Mouse (Mus musculus) lung, embryonic 16.5 days (tissue): ENCODE measurements around the gene Trim80. TPM values are rescaled to one million over a fixed set of nuclear protein-coding genes. Genes with fewer than 3 reads are reported as not detected.
"Not testable (repeated sequence)": the region's sequence is repeated elsewhere in the genome, so short reads cannot be mapped to it uniquely, and the experiment has no call there.

Experiments used
- ATAC-seq: fragments of 200-750 bp; cut with Nextera tagmentation; 2 replicates; pipeline ENCODE4 v1.8.0; 2017; ENCODE audit warnings: low read depth, mild to moderate bottlenecking, moderate library complexity
- H3K27ac ChIP-seq: fragments of 300-500 bp; sonication (generic); 2 replicates; pipeline ENCODE4 v1.5.1; 2014; ENCODE audit warnings: mild to moderate bottlenecking, control low read depth, low read length
- H3K27me3 ChIP-seq: fragments of 300-500 bp; sonication (generic); 2 replicates; pipeline ENCODE4 v1.6.1; 2014; ENCODE audit warnings: low read depth, low read length, mixed read lengths; ENCODE audit not compliant: control insufficient read depth, insufficient read depth
- H3K36me3 ChIP-seq: fragments of 300-500 bp; sonication (generic); 2 replicates; pipeline ENCODE4 v1.6.1; 2014; ENCODE audit warnings: low read length; ENCODE audit not compliant: control insufficient read depth, insufficient read depth
- H3K4me1 ChIP-seq: fragments of 300-500 bp; sonication (generic); replicated peaks from 2 replicates; pipeline ENCODE4 v1.6.1; 2014; ENCODE audit warnings: low read length, mixed read lengths; ENCODE audit not compliant: control insufficient read depth, insufficient read depth
- H3K4me2 ChIP-seq: fragments of 300-500 bp; sonication (generic); 2 replicates; pipeline ENCODE4 v1.6.1; 2014; ENCODE audit warnings: low read depth, low read length, control low read depth
- H3K4me3 ChIP-seq: fragments of 300-500 bp; sonication (generic); 2 replicates; pipeline ENCODE4 v1.5.1; 2014; ENCODE audit warnings: mild to moderate bottlenecking, low read length, control low read depth
- H3K9ac ChIP-seq: fragments of 300-500 bp; sonication (generic); 2 replicates; pipeline ENCODE4 v1.6.1; 2014; ENCODE audit warnings: low read length, control low read depth
- H3K9me3 ChIP-seq: fragments of 300-500 bp; sonication (generic); 2 replicates; pipeline ENCODE4 v1.6.1; 2016; ENCODE audit warnings: low read length; ENCODE audit not compliant: control insufficient read depth
- WGBS: fragments of 180-500 bp; shearing (Covaris S2); extraction: QIAGEN DNeasy Blood & Tissue Kit; methylation state at CpG from one replicate; pipeline ENCODE4 v1.1.7; 2014; 5-methylcytosine and 5-hydroxymethylcytosine counted together
- polyA plus RNA-seq: library from polyadenylated mRNA; unstranded; fragments of >200 nt; fragmentation: Nextera tagmentation; extraction: Ambion mirVana; gene quantifications from 2 replicates; pipeline ENCODE4 v1.2.1, GENCODE M21; 2015

Trim80 gene
- polyA plus RNA-seq, 1 experiment from 2014 or later: not detected

DNA sequence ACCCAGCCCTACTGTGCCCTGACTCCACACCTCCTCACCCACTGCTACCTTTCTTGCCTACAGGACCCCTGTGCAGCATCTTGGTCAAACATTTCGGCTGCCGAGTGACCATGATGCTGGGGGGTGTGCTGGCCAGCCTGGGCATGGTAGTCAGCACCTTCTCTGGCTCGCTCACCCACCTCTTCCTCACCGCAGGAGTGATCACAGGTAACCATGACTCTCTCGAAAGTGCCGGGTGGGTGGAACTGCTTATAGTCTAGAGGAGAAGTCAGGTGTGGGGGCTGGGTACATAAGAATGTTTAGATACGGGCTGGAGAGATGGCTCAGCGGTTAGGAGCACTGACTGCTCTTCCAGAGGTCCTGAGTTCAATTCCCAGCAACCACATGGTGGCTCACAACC is 24.5 kb downstream of the Trim80 start:
- 70% methylated on average over 8 of the region's 8 CpGs for WGBS
- no peaks in the 10 kb centered on the region for H3K36me3 ChIP-seq
- H3K9me3 ChIP-seq: no peaks in the 10 kb centered on the region
- peaks cover 3% of the 10 kb centered on the region; the same call in 1 of the 2 replicates for H3K4me1 ChIP-seq
- H3K27me3 ChIP-seq: no peaks in the 10 kb centered on the region
- H3K27ac ChIP-seq: no peak overlapping the region
- no peak overlapping the region for H3K4me3 ChIP-seq
- no peak overlapping the region for H3K9ac ChIP-seq
- no peak overlapping the region for H3K4me2 ChIP-seq
- no peak for ATAC-seq

DNA sequence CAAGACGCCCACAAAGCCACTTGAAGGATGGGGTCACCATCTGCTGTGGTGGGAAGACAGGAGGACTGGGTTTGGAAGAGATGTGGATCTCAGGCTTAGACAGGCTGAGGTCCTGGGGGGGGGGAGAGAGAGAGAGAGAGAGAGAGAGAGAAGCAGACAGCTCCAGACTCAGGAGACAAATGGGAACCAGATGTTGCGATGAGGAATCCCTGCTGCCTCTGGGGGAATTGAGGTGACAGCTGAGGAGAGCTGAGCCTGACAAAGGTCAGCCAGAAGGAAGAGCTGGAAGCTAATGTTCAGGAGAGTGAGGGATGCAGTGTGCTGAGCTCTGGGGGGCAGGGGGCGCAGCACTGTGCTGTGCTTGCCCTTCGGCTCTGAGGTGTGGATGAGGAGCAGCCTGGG is 26.9 kb downstream of the Trim80 start:
- H3K27me3 ChIP-seq: no peaks in the 10 kb centered on the region
- H3K9ac ChIP-seq: no peak overlapping the region
- no peak for ATAC-seq
- no peak overlapping the region for H3K27ac ChIP-seq
- no peaks in the 10 kb centered on the region for H3K9me3 ChIP-seq
- WGBS: 20% methylated on average over 4 of the region's 4 CpGs
- peaks cover 3% of the 10 kb centered on the region; the same call in 1 of the 2 replicates for H3K4me1 ChIP-seq
- H3K4me2 ChIP-seq: no peak overlapping the region
- no peaks in the 10 kb centered on the region for H3K36me3 ChIP-seq
- no peak overlapping the region for H3K4me3 ChIP-seq

DNA sequence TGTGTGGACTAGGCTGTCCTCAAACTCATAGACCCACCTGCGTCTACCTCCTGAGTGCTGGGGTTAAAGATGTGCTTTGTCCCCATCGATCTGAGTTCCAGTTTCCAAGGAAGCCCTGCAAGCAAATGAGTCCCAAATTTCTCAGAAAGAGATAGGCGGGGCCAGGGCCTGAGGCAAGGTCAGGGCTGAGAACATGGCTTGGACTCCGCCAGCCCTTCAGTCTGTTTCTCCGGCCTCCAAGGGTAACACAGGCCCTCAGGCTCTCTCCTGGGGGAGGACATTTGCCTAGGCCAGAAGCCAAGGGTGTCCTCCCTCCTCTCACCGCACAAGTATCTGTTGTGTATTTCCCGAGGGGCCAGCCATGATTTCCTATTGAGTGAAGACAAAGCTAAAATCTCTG is 31.8 kb downstream of the Trim80 start:
- no peaks in the 10 kb centered on the region for H3K27me3 ChIP-seq
- no peaks in the 10 kb centered on the region for H3K9me3 ChIP-seq
- ATAC-seq: no peak
- peaks cover 18% of the 10 kb centered on the region for H3K4me1 ChIP-seq
- 80% methylated on average over 7 of the region's 7 CpGs for WGBS
- no peaks in the 10 kb centered on the region for H3K36me3 ChIP-seq
- no peak overlapping the region for H3K27ac ChIP-seq
- no peak overlapping the region for H3K4me3 ChIP-seq
- no peak overlapping the region; the same call in 1 of the 2 replicates for H3K9ac ChIP-seq
- H3K4me2 ChIP-seq: no peak overlapping the region

DNA sequence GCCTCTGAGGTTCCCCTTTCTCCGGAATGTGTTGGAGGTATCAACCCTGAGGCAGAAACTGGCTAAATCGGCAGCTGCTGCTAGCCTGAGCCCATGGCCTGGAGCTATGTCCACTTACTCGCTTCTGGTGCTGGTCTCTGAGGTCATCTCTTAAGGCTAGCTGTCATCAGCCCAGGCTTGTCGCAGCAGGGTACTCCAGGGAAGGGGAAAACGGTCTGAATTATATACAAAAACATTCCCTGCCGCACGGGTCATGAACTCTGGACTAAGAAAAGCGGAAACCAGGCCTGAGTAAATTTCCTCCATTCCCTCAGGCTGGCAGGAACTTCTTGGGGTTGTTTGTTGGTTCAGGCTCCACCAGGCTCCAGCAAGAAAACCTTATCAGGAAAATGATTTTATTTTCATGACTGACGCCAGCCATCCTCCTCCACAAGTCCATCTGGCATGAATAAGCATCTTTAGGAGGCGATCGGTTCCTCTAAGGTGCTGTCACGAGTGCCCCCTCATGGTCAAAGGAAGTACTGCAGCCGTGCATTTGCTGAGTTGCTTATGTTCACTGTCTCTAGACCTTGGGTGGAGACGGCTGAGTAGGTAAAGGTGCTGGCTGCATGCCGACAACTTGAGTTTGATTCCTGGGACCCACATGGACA is 33.4 kb downstream of the Trim80 start:
- Histone ChIP-seq H3K9me3 (no peaks in the 10 kb centered on the region), H3K27me3 (no peaks in the 10 kb centered on the region), H3K36me3 (no peaks in the 10 kb centered on the region), H3K27ac (peak overlapping the region; percentile 34), H3K4me2 (peak overlapping the region; percentile 19), H3K4me1 (peaks cover 18% of the 10 kb centered on the region), H3K4me3 (no peak overlapping the region; the same call in 1 of the 2 replicates), H3K9ac (no peak overlapping the region)
- peak; percentile 47 for ATAC-seq
- WGBS: 17% methylated on average over 15 of the region's 15 CpGs

DNA sequence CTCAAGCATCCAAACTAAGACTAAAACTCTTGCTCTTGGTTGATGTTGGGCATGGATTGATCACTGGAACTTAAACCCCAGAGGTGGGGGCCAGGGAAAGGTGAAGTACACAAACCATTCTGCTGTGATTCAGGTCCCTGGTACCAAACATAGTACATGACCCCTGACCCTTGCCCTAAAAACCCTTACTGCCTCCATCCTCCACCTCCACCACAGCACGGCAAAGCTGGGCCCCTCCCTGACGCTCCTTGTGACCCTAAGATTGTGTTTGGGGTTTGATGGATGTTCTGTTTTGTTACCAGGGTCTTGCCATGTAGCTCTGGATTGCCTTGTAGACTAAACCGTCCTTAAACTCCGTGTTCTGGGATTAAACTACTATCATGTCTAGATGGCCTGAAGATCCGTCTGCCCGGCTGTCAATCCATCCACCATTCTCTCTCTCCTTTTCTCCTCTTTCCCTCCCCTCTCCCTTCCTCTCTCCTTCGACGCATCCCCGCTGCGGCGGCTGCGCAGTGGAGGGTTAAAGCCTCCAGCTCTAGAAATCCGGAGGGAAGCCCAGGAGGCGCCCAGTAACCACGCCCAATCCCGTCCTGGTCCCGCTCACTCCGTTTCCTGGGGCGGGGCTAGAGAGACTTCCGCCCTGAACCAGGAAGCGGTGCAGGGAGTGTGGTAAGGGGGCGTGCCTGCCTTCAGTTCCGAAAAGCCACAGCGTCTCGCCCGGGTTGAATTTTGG is 34.8 kb downstream of the Trim80 start, which contains the start of gene Armc7:
Gene Armc7 (plus strand): TSS at position 643 of the 733 bp plus-strand sequence.
- H3K4me2 ChIP-seq: peak within 1 kb of the TSS; percentile 66

DNA sequence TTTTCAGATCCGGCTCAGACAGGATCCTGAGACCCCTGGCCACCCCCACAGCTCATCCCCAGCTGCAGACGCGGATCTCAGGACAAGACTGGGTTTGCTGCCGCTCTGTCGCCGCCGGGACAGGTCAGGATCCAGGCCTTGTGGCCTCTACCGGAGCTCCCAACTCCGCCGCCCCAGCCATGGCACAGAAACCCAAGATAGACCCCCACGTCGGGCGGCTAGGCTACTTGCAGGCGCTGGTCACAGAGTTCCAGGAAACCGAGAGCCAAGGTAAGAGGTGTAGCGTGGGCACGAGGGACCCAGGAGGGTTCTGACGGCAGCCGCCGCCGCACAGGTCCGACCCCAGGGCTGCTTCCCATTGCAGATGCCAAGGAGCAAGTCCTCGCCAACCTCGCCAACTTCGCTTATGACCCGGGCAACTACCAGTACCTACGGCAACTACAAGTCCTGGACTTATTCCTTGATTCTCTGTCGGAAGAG is 35.5 kb downstream of the Trim80 start:
- peak overlapping the region; percentile 66 for H3K4me2 ChIP-seq
- peaks cover 18% of the 10 kb centered on the region for H3K4me1 ChIP-seq
- H3K9me3 ChIP-seq: no peaks in the 10 kb centered on the region
- H3K27ac ChIP-seq: no peak overlapping the region; the same call in 1 of the 2 replicates
- ATAC-seq: peak; percentile 27
- WGBS: 2% methylated on average over 28 of the region's 28 CpGs
- no peaks in the 10 kb centered on the region for H3K36me3 ChIP-seq
- no peaks in the 10 kb centered on the region for H3K27me3 ChIP-seq
- peak overlapping the region; percentile 94 for H3K4me3 ChIP-seq
- peak overlapping the region; percentile 84 for H3K9ac ChIP-seq

More for the DNA sequence above, 34.8 kb downstream of the Trim80 start, which contains the start of gene Armc7:
- H3K4me1 ChIP-seq: peaks cover 18% of the 10 kb centered on the region
- H3K27ac ChIP-seq: peak within 1 kb of the TSS; percentile 57
- no peaks in the 10 kb centered on the region for H3K36me3 ChIP-seq
- peak; percentile 98 for ATAC-seq
- no peaks in the 10 kb centered on the region for H3K9me3 ChIP-seq
- peak within 1 kb of the TSS; percentile 94 for H3K4me3 ChIP-seq
- H3K9ac ChIP-seq: peak within 1 kb of the TSS; percentile 84
- WGBS: under 1% methylated on average over 26 of the region's 26 CpGs
- no peaks in the 10 kb centered on the region for H3K27me3 ChIP-seq

DNA sequence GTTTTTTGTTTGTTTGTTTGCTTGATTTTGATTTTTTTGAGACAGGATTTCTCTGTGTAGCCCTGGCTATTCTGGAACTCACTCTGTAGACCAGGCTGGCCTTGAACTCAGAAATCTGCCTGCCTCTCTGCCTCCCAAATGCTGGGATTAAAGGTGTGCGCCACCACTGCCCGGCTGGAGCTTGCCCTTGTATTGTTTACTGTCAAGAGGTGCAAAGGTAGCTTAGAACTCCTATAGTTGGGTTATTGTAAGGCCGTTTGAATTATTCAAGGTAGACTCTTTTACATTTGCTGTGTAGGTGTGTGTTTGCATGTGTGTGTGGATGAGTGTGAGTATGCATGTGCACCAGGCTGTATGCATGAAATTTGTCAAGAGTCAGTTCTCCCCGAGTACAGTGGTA is 36.3 kb downstream of the Trim80 start:
- Histone ChIP-seq H3K4me2 (peak overlapping the region; percentile 66; the same call in 1 of the 2 replicates), H3K4me1 (peaks cover 18% of the 10 kb centered on the region), H3K9ac (peak overlapping the region; percentile 84)
- ATAC-seq, H3K27me3 ChIP-seq, H3K36me3 ChIP-seq, H3K9me3 ChIP-seq, H3K4me3 ChIP-seq, H3K27ac ChIP-seq: not testable (repeated sequence)
- 78% methylated on average over 4 of the region's 4 CpGs for WGBS

DNA sequence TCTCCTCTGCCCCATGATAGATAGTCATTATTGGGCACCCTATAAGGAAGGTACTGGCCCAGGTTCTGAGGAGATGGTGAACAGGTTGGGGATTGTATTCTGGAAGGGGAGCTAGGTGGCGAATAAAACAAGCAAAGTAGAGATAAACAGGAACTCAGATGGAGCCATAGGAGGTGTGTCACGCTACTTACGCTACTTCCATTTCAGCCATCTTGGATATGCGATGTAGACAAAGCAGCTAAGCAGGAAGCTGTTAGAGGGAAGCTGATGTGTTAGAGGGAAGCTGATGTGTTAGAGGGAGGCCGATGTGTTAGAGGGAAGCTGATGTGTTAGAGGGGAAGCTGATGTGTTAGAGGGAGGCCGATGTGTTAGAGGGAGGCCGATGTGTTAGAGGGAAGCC is 37.0 kb downstream of the Trim80 start:
- Histone ChIP-seq H3K4me1 (peaks cover 18% of the 10 kb centered on the region), H3K9ac (peak overlapping the region; percentile 5; the same call in 1 of the 2 replicates)
- not testable (repeated sequence) for H3K4me3 ChIP-seq, ATAC-seq, H3K9me3 ChIP-seq, H3K36me3 ChIP-seq, H3K27me3 ChIP-seq, H3K27ac ChIP-seq, H3K4me2 ChIP-seq
- WGBS: 80% methylated on average over 7 of the region's 7 CpGs

DNA sequence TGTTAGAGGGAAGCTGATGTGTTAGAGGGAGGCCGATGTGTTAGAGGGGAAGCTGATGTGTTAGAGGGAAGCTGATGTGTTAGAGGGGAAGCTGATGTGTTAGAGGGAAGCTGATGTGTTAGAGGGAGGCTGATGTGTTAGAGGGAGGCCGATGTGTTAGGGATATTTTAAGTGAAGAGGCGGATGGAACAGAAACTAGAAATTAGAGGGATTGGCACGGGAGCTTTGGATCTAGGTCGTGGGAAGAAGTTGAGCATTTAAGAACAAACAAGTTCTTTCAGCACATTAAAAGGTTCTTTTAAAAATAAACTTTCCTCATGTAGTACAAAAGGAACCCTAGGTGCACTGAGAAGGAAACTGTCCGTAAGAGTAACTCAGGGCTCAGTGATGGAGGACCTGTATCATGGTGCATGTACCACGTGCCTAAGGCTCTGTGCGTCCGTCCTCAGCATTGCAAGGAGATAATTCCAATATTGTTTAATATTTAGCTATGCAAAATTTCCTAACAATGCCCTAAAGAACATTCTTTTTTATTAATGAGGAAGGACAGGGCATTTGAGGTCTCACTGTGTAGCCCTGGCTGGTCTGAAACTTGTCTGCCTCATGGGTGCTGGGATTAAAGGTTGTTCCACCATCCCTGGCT is 38.1 kb downstream of the Trim80 start:
- Histone ChIP-seq H3K4me3 (no peak overlapping the region), H3K4me1 (peaks cover 18% of the 10 kb centered on the region), H3K9me3 (no peaks in the 10 kb centered on the region), H3K27ac (no peak overlapping the region), H3K9ac (no peak overlapping the region), H3K4me2 (no peak overlapping the region), H3K36me3 (no peaks in the 10 kb centered on the region), H3K27me3 (no peaks in the 10 kb centered on the region)
- no peak for ATAC-seq
- WGBS: 81% methylated on average over 9 of the region's 9 CpGs
